Mouse (Mus musculus): ENCODE measurements at regions not wholly inside any gene's neighbourhood (a gene's known extent, or its start where the extent isn't known, plus 50 kb on each side); places are given as distances from the start of the nearest gene placed in this dataset.

DNA sequence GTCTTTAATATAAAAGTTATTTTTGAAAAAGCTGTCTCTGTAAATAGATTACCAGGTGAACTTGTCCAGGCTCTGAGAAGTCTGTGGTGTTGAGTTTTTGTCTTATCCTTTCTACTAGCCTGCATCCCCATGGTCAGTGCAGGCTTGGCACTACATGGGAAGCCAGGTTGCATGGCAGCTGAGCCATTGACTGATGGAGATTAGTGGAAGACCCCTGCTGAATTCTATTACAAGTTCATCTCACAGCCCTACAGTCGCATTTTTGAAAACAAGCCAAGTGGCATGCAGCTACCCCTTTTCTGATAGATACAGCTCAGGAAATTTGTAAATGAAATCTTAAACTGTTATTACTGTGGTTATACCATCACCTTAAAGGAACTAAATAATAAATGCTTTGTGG lies 101.2 kb upstream of the Fam184a start:
- no peak for DNase-seq (ENCODE audit: low read depth, low spot score)

DNA sequence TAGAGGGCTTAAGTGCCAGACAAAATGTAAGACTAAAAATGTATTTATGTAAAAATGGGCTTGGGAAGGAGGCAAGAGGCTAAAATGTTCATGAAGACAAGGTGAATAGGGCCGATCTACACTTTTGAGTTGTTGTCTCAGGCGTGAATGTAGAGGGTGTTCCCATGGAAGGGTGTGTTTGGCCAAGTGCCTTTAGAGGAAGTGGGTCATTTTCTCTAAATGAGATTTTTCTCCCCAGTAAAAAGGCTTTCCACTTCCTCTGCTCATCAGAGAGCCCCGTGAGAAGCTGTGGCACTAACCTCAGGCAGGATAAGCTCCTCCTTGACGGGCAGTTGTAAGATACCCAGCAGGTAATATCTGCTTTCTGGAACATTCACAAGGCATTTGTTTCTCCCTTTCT lies 99.6 kb upstream of the Fam184a start:
- DNase-seq (ENCODE audit: low read depth, low spot score): no peak

DNA sequence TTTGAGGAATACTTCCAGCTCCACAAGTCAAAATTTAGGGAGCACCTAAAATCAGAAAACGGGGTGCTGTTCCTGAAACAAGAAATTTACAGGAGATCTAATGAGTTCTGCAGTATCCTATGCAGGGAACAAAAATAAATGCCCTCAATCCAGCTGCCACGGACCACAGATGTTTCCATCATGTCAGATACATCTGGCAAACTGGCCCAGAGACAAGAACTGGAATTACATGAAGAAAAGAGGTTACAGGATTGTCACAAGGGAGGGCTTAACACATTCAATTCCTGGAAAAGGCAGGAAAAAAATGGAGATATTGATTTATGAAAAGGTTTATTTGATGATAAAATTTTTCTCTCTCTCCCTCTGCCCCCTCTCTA lies 62.3 kb upstream of the Fam184a start:
- DNase-seq (ENCODE audit: low read depth, low spot score): no peak

DNA sequence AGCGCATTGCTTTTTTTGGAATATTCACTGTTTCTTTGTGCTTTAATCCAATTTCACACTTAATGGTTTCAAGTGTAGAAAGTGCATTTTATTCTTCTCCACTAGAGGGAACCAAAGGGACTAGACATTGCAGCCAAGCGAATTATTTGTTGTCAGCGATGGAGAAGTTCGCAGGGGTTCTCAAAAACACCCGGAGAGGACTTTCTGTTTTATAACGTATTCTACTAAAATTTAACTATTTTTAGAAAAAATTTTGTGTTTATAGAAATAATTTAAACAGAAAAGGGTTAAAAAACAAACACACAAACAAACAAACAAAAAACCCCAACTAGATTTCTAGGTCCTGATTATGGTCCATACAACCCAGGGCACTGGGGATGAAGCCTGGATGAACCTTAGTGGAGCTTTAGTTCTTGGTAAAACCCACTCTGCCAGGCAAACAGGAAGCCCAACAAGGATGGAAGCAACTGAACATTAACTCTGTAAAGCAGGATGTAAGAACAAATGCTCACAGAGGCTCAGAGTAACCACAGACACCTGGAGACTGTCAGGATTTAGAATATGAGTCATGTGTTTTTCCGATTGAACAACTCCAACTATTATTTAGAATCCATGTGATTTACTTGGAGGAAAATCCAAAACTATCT lies 61.8 kb upstream of the Fam184a start:
- peak; percentile 42 for DNase-seq (ENCODE audit: low read depth, low spot score)

DNA sequence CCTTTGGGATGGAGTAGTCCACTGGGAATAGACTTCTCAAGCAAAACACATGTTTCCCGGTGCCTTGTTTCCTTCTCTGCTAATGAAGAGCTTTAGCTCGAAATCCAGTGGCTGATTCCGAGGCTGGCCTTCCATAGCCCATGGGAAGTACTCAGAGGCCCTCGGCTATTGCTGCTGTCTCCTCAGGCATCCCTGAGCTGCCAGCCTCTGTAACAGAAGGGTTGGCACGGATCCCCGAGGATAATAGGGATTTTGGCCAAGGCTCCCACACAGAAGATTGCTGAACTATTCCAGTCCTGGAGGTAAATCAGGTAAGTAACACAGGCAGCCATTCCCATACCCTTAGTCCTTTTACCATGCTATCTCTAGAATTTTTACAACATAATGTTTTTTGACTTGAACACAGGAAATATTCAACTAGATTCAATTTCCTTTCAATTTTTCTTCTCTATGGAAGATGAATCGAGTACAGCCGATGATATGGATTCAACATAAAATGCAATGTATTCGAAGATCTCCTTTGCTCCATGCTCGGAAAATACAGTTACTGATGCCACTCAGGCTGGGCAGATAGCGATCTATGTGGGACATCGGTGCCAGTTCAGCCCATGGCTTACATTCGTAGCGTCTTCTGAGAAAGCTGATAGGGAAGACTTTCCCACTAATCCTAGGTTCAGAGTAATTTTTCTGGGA lies 61.1 kb upstream of the Fam184a start:
- DNase-seq (ENCODE audit: low read depth, low spot score): no peak

DNA sequence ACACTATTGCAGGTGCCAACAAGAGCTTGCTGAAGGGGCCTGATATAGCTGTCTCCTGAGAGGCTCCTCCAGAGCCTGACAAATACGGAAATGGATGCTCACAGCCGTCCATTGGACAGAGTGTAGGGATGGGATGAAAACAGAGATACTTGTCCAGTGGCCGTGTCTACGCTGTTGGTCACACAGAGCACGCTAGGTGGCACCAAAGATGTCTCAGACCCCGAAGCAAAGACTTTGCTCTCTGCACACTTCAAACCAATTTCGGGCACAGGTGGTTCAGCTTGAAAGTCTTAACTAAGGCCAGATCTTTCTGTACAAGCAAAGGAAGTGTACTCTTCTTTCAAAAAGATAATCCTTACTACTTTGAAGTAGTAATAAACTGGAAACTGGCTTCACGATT lies 55.8 kb upstream of the Fam184a start:
- DNase-seq (ENCODE audit: low read depth, low spot score): peak; percentile 32

DNA sequence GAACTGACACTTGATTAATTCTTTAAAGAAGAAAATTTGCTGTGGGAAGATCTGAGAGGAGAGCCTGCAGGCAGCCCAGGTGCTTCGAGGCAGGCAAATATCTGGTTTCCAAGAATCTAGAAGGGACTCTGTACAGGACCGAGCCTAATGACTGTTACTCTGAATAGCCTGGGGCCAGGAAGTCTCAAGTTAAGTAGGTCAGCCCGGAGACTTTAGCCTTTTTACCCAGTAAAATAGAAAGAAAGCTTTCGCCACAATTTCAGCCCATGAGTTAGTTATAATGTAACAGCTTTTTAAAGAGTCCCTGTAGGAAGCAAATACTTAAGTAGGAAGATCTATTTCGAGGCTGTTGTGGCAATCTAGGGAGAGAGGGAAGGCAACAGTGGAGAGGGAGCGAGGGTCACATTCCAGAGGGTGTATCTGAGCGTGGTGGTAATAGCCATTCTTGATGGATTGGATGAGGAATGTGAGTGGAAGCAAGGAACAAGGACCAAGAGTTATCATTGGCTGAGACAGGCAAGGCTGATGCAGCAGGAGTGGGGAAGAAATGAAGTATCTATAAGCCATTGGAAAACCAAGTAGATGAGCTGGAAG lies 50.2 kb upstream of the Fam184a start:
- DNase-seq (ENCODE audit: low read depth, low spot score): no peak
